Mouse (Mus musculus) hindbrain, embryonic 16.5 days (tissue): ENCODE data around the gene Tmem8. TPM values are rescaled to one million over a fixed set of nuclear protein-coding genes. Genes with fewer than 3 reads are reported as not detected.
A peak's percentile ranks its signal among the peaks of the same experiment; 100 is the strongest.
"Not testable (repeated sequence)": the region's sequence is repeated elsewhere in the genome, so short reads cannot be mapped to it uniquely, and the experiment has no call there.

Experiments
- ATAC-seq: fragments of 200-750 bp; cut with Nextera tagmentation; 2 replicates; pipeline ENCODE4 v1.8.0; 2017; ENCODE audit warnings: moderate TSS enrichment, moderate library complexity
- H3K27ac ChIP-seq: fragments of 300-500 bp; sonication (generic); 2 replicates; pipeline ENCODE4 v1.5.1; 2014; ENCODE audit warnings: low read depth, mild to moderate bottlenecking, control low read depth, low read length, moderate library complexity
- H3K27me3 ChIP-seq: fragments of 300-500 bp; sonication (generic); replicated peaks from 2 replicates; pipeline ENCODE4 v1.6.1; 2014; ENCODE audit warnings: low read length; ENCODE audit not compliant: control insufficient read depth, insufficient read depth
- H3K36me3 ChIP-seq: fragments of 300-500 bp; sonication (generic); 2 replicates; pipeline ENCODE4 v1.6.1; 2014; ENCODE audit warnings: mild to moderate bottlenecking, low read length, moderate library complexity, mixed read lengths; ENCODE audit not compliant: control insufficient read depth, insufficient read depth
- H3K4me1 ChIP-seq: fragments of 300-500 bp; sonication (generic); 2 replicates; pipeline ENCODE4 v1.6.1; 2014; ENCODE audit warnings: low read depth, low read length; ENCODE audit not compliant: control insufficient read depth, insufficient read depth
- H3K4me2 ChIP-seq: fragments of 300-500 bp; sonication (generic); 2 replicates; pipeline ENCODE4 v1.6.1; 2014; ENCODE audit warnings: mild to moderate bottlenecking, low read length, control low read depth, moderate library complexity
- H3K4me3 ChIP-seq: fragments of 300-500 bp; sonication (generic); 2 replicates; pipeline ENCODE4 v1.5.1; 2014; ENCODE audit warnings: mild to moderate bottlenecking, low read length, control low read depth, moderate library complexity
- H3K9ac ChIP-seq: fragments of 300-500 bp; sonication (generic); 2 replicates; pipeline ENCODE4 v1.6.1; 2014; ENCODE audit warnings: low read depth, mild to moderate bottlenecking, control low read depth, low read length, moderate library complexity
- H3K9me3 ChIP-seq: fragments of 300-500 bp; sonication (generic); 2 replicates; pipeline ENCODE4 v1.6.1; 2014; ENCODE audit warnings: mild to moderate bottlenecking, low read length, moderate library complexity; ENCODE audit not compliant: control insufficient read depth
- WGBS: fragments of 180-500 bp; shearing (Covaris S2); extraction: QIAGEN DNeasy Blood & Tissue Kit; methylation state at CpG from one replicate; pipeline ENCODE4 v1.1.7; 2014; 5-methylcytosine and 5-hydroxymethylcytosine counted together
- polyA plus RNA-seq: library from polyadenylated mRNA; unstranded; fragments of >200 nt; fragmentation: Nextera tagmentation; extraction: Ambion mirVana; gene quantifications from 2 replicates; pipeline ENCODE4 v1.2.1, GENCODE M21; 2015

Gene Tmem8
- polyA plus RNA-seq, 1 experiment from 2014 or later: 4.0 TPM

DNA sequence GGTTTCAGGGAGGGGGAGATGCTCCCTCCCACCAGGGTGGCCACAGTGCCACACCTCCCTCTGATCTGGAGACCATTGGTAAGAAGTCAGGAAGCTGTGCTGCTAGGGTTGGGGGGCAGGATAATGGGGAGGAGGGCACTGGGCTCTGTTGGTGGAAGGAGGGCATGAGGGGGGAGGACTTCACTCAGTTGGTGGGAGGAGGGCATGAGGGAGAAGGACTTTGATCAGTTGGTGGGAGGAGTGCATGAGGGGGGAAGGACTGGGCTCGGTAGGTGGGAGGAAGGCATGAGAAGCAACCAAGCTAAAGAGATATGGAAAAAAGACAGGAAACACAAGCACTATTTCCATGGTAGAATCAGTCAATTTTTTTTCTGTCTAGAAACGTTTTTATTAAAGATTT, 32.2 kb upstream of the Tmem8 start:
- Histone ChIP-seq H3K27ac (no peak overlapping the region), H3K27me3 (no peaks in the 10 kb centered on the region), H3K9me3 (no peaks in the 10 kb centered on the region), H3K4me2 (no peak overlapping the region), H3K36me3 (peaks cover 3% of the 10 kb centered on the region; the same call in 1 of the 2 replicates), H3K4me3 (no peak overlapping the region), H3K9ac (no peak overlapping the region), H3K4me1 (no peaks in the 10 kb centered on the region)
- ATAC-seq: no peak
- 47% methylated on average over 2 of the region's 2 CpGs for WGBS

DNA sequence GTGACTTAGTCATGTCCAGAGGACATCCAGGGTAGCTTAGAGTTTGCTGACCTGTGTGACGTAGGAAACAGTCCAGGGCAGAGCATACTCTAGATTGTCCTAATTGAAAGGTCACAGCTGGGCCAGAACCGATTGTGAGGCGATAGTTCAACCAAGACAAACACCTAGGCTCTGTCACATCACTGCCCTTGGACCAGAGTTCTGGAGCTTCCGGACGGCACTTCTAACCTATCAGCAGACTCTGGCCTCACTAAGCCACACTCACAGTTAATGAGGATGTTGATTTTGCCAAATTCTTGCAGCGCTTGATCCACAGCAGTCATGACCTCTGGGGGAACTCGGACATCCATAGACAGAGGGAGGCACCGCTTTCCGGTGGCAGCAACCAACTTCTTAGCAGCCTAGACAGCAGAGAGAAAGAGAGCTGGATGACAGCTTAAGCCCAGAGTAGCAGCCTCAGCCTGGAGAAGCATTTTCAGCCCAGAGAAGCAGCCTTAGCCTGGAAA, 26.0 kb upstream of the Tmem8 start:
- Histone ChIP-seq H3K9me3 (no peaks in the 10 kb centered on the region), H3K4me1 (0 out of 2 replicates have a peak, but pooled peaks cover 6% of the 10 kb centered on the region), H3K36me3 (no peaks in the 10 kb centered on the region; the same call in 1 of the 2 replicates), H3K27ac (no peak overlapping the region), H3K4me3 (no peak overlapping the region), H3K9ac (no peak overlapping the region), H3K27me3 (no peaks in the 10 kb centered on the region), H3K4me2 (no peak overlapping the region)
- no peak for ATAC-seq
- WGBS: 95% methylated on average over 9 of the region's 9 CpGs

DNA sequence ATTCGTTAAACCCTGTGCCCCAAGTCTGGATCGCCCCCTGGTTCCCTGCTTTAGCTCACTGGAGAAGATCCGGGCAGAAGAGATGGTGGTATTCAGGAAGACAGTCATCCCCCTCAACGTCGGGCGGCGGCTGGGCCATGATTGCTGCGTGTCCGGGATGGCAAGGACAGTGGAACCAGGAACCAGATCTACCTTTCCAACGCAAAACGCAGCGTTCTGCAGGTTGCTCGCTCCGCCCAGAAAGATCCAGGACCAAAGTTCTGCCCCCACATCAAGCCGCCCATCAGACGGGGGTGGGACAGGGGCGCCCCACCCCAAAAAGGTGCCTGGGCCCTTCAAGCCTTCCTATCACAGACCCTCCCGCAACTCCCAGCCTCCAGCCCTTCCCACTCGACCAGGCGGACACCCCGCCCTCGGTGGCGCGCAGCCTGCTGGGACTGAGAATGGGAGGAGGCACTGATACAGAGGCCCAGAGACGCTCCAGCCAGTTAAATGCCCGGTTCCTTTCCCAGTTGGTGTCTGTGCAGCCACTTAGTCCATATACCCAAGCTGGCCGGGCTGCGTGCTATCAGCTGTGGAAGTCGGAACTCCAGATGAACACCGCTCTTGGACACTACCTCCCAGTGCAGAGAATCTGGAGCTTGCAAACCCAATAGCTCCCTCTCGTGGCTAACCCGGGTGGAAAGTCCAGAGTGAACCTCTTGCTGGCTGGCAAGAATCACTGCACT, 23.0 kb upstream of the Tmem8 start, which contains the start of gene Decr2:
TSS of gene Decr2 (minus strand) at position 433 of the 728 bp plus-strand sequence.
- H3K36me3 ChIP-seq: no peaks in the 10 kb centered on the region
- peak within 1 kb of the TSS; percentile 70 for H3K4me2 ChIP-seq
- no peaks in the 10 kb centered on the region for H3K27me3 ChIP-seq
- H3K27ac ChIP-seq: peak within 1 kb of the TSS; percentile 77
- peaks cover 6% of the 10 kb centered on the region; the same call in 1 of the 2 replicates for H3K4me1 ChIP-seq
- H3K4me3 ChIP-seq: peak within 1 kb of the TSS; percentile 49
- H3K9ac ChIP-seq: peak within 1 kb of the TSS; percentile 66
- ATAC-seq: peak; percentile 94
- no peaks in the 10 kb centered on the region for H3K9me3 ChIP-seq
- WGBS: under 1% methylated on average over 32 of the region's 32 CpGs

DNA sequence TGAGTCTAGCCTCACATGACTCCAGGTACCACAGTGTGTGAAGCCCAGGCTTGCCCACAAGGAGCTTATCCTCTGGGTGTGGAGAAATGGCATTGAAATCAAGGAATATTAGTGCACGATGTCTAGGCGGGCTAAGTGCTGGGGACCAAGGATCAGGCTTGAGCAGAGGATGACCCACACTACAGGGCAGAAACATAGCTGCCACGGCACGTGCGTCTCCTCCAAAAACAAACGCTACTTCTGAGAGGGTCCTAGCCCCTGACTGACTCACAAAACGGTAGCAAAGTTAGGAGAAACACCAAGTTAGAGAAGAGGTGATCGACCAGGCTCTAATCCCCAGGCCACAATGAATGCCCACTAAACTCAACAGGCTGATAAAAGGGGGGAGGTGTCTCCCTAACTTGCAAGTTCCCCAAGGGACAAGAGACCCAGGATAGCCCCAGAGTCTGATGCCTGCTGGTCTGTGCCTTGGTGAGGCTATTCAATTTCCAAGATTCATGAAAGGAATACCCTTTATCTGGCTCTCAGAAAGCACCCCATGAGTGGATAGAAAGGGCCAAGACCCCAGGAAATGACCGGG, 18.5 kb upstream of the Tmem8 start:
- Histone ChIP-seq H3K4me3 (peak overlapping the region; percentile 63), H3K4me1 (peaks cover 1% of the 10 kb centered on the region; the same call in 1 of the 2 replicates), H3K36me3 (no peaks in the 10 kb centered on the region), H3K27ac (no peak overlapping the region), H3K4me2 (peak overlapping the region; percentile 95), H3K27me3 (no peaks in the 10 kb centered on the region), H3K9ac (peak overlapping the region; percentile 84), H3K9me3 (no peaks in the 10 kb centered on the region)
- 33% methylated on average over 9 of the region's 9 CpGs for WGBS
- ATAC-seq: no peak

DNA sequence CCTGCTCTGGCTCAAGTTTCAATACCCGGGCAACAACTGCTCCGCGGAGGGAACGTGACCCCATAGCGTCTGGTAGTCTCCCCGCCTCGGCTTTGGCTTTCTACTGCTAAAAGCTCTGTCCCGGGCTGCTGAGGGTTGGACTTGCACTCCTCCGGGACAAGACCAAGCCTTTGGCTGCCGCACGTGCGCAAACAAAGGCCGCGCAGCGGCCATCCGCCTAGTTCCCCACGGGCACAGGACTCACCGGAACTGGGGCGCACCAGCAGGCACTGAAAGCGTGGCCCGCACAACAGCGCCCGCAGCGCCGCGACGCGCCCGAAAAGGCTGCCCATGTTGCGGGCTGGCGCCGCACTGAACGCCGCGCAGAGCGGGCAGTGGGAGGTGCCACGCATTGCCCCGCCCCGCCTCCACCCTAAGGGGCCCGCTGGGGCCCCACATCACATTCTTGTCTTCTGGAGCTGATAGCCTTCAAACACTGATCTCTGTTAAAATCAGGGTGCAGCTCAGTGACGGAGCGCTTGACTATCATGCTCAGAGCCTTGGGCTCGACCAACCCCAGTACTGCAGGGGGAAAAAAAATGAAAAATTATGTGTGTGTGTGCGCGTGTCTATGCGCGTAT, 17.9 kb upstream of the Tmem8 start, which contains the start of gene Nme4:
TSS of gene Nme4 (minus strand) at position 482 of the 620 bp plus-strand sequence.
- WGBS: 2% methylated on average over 47 of the region's 47 CpGs
- Histone ChIP-seq H3K4me1 (no peaks in the 10 kb centered on the region; the same call in 1 of the 2 replicates), H3K9ac (peak within 1 kb of the TSS; percentile 84), H3K4me2 (peak within 1 kb of the TSS; percentile 95), H3K4me3 (peak within 1 kb of the TSS; percentile 63), H3K27me3 (no peaks in the 10 kb centered on the region), H3K36me3 (no peaks in the 10 kb centered on the region), H3K27ac (peak within 1 kb of the TSS; percentile 48; the same call in 1 of the 2 replicates), H3K9me3 (no peaks in the 10 kb centered on the region)
- ATAC-seq: peak; percentile 73

DNA sequence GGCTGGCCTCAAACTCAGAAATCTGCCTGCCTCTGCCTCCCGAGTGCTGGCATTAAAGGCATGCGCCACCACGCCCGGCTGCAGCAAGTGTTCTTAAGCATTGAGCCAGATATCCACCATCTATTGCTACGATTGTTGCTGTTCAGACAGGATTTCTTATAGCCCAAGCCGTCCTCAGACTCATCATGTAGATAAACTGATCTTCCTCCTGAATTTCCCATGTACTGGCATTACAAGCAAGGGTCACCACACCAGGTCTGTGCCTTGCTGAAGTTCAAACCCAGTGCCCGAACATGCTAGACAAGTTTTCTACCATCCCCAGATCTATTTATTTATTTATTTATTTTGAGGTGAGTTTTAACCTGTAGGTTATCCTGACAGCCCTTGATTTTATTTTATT, 14.6 kb upstream of the Tmem8 start:
- WGBS: 94% methylated on average over 7 of the region's 7 CpGs
- Histone ChIP-seq H3K9ac (no peak overlapping the region), H3K36me3 (no peaks in the 10 kb centered on the region), H3K27ac (no peak overlapping the region), H3K4me1 (no peaks in the 10 kb centered on the region; the same call in 1 of the 2 replicates), H3K4me3 (no peak overlapping the region), H3K4me2 (no peak overlapping the region), H3K27me3 (no peaks in the 10 kb centered on the region), H3K9me3 (no peaks in the 10 kb centered on the region)
- no peak for ATAC-seq

DNA sequence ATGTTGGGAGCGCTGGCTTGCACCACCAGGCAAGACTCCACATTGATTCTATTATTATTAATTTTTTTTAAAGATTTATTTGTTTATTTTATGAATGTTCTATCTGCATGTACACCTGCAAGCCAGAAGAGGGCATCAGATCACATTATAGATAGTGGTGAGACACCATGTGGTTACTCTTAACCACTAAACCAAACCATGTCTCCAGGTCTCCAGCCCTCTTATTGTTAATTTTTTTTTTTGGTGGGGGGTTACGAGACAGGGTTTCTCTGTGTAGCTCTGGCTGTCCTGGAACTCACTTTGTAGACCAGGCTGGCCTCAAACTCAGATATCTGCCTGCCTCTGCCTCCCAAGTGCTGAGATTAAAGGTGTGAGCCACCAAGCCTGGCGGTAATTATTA, 13.8 kb upstream of the Tmem8 start:
- 69% methylated on average over 3 of the region's 3 CpGs for WGBS

DNA sequence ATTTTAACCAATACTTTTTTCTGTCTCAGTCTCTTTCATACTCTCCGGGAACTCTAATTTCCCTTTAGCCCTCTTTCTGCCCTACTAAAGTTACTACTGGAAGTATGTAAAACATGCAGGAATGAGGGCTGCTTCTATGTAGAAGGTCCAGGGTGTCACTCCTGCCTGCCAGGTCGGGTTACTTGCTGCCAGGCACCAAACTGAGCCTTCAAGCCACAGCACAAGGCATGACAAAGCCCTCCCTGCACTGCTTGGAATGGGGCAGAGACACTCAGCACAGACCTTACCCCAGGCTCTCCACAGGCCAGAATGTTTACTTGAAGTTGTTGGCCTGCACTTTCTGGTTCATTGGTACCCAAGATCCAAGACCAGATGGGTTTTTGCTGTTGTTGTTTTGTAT, 12.9 kb upstream of the Tmem8 start:
- Histone ChIP-seq H3K4me1 (no peaks in the 10 kb centered on the region), H3K27me3 (no peaks in the 10 kb centered on the region), H3K27ac (no peak overlapping the region), H3K9me3 (no peaks in the 10 kb centered on the region), H3K4me2 (no peak overlapping the region), H3K4me3 (no peak overlapping the region), H3K36me3 (no peaks in the 10 kb centered on the region), H3K9ac (no peak overlapping the region)
- no peak for ATAC-seq
- WGBS: 43% methylated on average over 2 of the region's 2 CpGs

More for the DNA sequence above, 13.8 kb upstream of the Tmem8 start:
- not testable (repeated sequence) for H3K36me3 ChIP-seq, H3K9me3 ChIP-seq, H3K4me3 ChIP-seq, ATAC-seq, H3K27me3 ChIP-seq, H3K4me1 ChIP-seq, H3K27ac ChIP-seq, H3K9ac ChIP-seq, H3K4me2 ChIP-seq

DNA sequence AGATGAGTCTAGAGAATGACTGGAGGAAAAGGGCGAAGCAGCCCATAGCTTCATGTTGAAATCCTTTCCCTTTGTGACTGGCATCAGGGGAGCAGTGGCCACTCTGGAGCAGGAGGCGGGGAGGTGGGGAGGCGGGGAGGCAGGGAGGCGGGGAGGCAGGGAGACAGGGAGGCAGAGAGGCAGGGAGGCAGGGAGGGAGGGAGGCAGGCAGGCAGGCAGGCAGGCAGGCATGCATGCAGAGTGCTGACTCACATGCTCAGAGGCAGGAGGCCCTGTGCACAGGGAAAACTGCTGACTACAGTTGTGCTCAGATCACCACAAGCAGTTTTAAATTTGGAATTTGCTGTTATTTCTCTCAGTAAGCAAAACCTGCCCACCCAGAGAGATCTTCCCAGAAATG, 11.6 kb upstream of the Tmem8 start:
- 31% methylated on average over 4 of the region's 4 CpGs for WGBS
- Histone ChIP-seq H3K4me2 (no peak overlapping the region), H3K4me1 (no peaks in the 10 kb centered on the region), H3K9ac (no peak overlapping the region), H3K27ac (no peak overlapping the region), H3K27me3 (no peaks in the 10 kb centered on the region), H3K36me3 (no peaks in the 10 kb centered on the region), H3K9me3 (no peaks in the 10 kb centered on the region), H3K4me3 (no peak overlapping the region)
- ATAC-seq: no peak
